Mouse (Mus musculus) thymus, adult 2 months (tissue): ENCODE measurements around the gene Ifi203.
"Not testable (repeated sequence)": the region's sequence is repeated elsewhere in the genome, so short reads cannot be mapped to it uniquely, and the experiment has no call there.

Experiments used
- CTCF ChIP-seq: fragments of 200-500 bp; IDR thresholded peaks from 2 replicates; pipeline ENCODE4 v1.5.1; 2012; ENCODE audit warnings: mild to moderate bottlenecking, control low read depth, low read length, moderate library complexity, borderline replicate concordance; ENCODE audit not compliant: control insufficient read depth, poor library complexity, insufficient read depth; ENCODE audit errors: extremely low read depth
- POLR2A ChIP-seq: fragments of 200-500 bp; IDR thresholded peaks from 2 replicates; pipeline ENCODE4 v1.6.1; 2012; ENCODE audit warnings: mild to moderate bottlenecking, low read length, control low read depth, moderate library complexity; ENCODE audit not compliant: control insufficient read depth, poor library complexity, insufficient read depth; ENCODE audit errors: extremely low read depth

GRCm38 (mm10) chr1:173981038-173981437 lies 38.6 kb upstream of the Ifi203 start:
- not testable (repeated sequence) for TF ChIP-seq CTCF, POLR2A
